Mouse (Mus musculus): Measurements from ENCODE around the gene Adss.

DNA sequence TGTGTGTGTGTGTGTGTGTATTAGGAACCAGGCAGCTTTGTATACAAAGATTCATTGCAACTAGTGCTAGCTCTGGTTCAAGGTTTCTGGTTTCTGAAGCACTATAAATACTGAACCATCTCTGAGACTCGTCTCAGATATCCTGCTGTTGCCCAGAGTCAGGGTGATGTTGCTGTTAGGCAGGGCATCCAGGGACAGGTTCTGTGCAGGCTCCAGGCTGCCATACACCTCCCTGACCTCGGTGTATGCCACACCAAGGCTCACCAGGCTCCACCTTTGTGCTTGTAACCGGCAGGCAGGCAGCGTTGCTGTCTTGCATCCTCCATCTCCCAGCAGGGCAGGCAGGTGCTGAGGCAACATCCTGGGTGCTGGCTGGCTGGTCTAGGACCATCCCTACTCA lies 72.5 kb downstream of the Adss start:
- TF ChIP-seq POLR2A (IDR thresholded peaks at IDR 0.05; ENCODE audit: low read depth, low read length) (no peak), CTCF (conservative IDR thresholded peaks at IDR 0.05; ENCODE audit: insufficient read depth, insufficient read length, low read depth, low read length) (no peak)
